Mouse (Mus musculus) cerebellum, adult 11 months (tissue): Measurements from ENCODE around the gene Slc6a17.

Experiments used
- DNase-seq: peaks from one replicate; pipeline ENCODE4 v3.0.0; 2022

The Slc6a17 gene

DNA sequence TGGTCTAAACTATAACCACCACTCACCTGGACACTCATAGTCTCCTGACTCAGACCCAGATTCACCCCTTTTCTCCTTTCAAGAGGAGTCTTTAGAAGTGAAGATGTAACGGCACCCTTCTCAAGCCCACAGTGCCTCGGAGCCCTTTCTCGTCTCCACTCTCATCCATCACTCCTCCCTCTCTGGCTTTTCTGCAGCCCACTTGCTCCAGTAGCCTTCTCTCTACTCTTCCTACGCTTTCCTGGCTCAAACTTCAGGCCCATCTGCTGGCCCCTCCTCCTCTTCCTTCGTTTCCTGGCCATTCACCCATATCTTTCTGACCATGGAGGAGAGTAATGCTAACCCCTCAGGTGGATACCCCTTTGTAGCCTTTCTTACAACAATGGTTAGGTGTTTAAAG lies 3.1 kb upstream of the Slc6a17 start:
- DNase-seq = no peak

GRCm38 (mm10) chr3:107516776-107517630 lies 815 bp downstream of the Slc6a17 start:
- peak; percentile 62 for DNase-seq

DNA sequence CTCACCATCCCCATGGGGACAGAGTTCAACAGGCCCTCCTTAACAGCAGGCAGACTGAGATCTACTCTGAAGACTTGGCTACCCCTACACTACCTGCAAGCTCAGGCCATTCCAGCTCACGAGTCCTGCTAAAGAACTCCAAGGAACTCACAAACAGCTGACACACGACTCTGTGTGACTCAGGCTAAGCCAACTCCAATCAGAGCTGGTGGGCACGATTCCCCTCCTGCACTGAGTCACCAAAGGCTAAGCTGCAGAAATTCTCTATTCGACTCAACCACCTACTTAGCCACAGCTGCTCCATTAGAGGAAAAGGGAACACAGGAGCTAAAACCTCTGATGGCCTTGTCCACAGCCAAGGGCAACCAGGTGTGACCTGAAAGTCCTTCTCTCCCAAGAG lies 1.8 kb downstream of the Slc6a17 start:
- no peak for DNase-seq

DNA sequence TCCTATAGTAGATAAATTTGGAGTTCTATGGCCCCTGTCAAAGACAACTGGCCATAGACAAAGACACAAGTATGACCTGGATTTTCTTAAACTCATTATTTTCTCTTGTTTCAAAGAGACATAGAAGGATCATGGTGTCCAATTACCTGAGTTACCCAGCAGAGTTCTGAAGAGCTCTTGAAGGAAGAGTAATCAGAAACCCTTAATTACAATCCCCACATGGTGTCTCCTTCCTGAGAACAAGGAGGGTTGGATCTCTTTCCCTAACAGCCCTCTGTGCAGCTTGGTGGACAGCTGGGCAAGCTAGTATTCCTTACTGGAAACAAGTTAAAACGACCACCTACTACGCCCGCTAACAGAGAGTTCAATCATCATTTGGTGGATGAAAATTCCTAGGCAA lies 6.4 kb downstream of the Slc6a17 start:
- DNase-seq = no peak

DNA sequence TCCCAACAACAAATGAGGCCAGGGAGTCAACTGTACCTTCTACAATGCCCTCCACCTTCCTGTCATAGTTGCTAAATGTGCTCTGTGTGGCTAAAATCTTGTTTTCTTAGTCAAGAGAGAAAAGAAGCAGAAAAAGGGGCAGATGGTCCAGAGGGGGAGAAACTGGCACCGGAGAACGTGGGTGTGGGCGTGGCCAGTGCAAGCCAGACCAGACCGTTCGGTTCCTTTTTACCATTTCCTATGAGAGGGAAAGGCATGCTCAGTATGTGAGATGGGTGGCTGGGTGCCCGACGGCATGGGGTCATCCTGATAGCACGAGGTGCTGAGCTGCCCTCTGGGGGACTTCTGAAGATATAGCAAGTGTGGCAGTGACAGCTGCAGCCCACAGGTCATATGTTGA lies 9.1 kb downstream of the Slc6a17 start:
- peak; percentile 52 for DNase-seq

GRCm38 (mm10) chr3:107507966-107508365 lies 9.9 kb downstream of the Slc6a17 start:
- DNase-seq = no peak

DNA sequence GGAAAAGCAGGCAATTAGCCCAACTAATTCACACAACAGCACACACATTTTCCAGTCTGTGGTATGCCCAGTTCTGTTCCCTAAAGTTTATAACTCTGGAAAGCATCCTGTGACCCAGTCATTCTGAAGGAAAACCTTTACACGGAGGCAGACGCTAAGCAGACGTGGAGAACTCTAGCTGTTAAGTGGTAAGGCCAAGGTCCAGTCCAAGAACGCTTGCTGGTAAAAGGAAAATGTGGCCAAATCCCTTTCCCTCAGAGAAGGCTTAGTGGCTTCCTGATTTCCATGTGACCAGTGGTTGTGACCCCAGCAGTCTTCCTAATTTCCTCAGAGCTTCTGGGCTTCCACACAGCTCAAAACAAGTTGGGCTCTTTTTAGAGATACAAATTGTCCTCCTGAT lies 11.3 kb downstream of the Slc6a17 start:
- no peak for DNase-seq

DNA sequence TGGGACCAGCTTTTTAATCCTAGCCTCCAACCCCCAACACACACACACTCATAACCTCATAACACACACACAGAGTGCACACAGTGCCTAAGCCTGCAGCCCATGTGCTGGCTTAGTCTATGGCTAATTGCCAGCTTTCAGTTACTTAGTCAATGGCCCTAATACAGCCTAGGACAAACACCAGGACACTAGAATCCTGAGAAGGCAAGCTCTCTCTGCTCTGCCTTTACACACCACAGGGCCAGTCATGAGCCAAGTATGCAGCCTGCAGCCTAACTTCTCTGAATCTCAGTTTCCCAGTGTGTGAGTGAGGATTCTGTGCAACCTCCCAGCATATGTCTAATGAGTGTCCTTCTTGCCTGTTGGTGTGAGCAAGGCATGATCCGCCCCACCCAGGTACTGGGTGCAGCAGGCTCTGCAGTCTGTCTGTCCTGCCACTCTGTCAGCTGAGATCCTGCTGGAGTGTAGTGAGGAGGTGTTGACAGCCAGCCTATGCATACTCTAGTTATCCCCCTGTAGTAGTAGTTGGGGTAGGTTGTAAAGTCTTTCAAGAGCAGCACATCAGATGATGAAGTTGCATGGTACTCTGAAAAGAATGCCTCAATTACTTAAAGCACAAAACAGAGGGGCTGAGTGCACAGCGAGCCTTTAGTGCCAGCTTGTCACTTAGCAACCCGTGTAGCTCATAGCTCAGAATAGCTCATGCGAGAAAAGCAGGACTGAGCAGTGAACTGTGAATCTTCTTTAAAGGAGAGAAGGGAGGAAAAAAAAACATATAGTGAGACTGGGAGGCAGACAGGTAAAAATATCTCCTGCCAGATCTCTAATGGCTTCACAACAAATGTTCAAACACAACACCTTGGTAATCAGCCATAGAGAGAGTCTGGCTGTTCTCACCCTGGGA lies 12.1 kb downstream of the Slc6a17 start:
- no peak for DNase-seq

DNA sequence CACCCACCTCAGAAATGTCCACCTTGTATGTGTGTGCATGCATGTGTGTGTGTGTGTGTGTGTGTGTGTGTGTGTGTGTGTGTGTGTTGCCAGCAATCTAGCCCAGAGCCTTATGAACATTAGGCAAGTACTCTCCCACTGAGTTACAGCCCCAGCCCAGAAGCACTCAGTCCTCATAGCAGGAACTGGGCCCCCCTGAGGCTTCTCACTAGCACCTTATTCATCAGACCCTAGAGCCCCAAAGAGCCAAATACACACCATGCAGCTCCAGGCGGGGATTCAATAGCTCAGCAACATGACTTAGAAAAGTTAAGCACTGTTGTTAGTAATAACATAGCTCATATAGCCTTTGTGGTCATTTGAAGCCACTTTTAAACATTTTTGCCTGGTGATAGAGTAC lies 13.3 kb downstream of the Slc6a17 start:
- DNase-seq = no peak

- no peak for DNase-seq
Observed at GRCm38 (mm10) chr3:107503716-107504115, 14.1 kb downstream of the Slc6a17 start.

DNA sequence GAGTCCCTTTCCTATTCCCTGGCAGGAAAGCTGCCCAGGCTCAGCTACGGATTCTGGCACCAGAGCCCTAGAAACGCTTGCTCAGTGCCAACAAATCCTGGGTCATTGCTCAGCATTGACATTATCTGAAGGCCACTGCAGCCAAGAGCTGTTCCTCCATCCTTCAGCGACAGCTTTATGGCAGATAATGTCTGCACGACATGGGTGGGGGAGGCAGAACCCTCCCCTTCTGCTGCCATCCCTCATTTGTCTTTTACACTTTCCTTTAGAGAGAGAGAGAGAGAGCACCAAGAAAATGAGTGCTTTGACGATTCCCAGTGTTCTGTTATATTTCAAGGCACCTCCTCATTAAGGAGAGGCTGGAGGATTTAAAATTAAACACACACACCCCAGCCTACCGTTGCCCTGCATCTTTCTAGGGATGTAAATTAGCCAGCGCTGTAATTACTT lies 16.1 kb downstream of the Slc6a17 start:
- peak; percentile 80 for DNase-seq

- DNase-seq = peak; percentile 80
Observed at GRCm38 (mm10) chr3:107500301-107500700, 17.5 kb downstream of the Slc6a17 start.

DNA sequence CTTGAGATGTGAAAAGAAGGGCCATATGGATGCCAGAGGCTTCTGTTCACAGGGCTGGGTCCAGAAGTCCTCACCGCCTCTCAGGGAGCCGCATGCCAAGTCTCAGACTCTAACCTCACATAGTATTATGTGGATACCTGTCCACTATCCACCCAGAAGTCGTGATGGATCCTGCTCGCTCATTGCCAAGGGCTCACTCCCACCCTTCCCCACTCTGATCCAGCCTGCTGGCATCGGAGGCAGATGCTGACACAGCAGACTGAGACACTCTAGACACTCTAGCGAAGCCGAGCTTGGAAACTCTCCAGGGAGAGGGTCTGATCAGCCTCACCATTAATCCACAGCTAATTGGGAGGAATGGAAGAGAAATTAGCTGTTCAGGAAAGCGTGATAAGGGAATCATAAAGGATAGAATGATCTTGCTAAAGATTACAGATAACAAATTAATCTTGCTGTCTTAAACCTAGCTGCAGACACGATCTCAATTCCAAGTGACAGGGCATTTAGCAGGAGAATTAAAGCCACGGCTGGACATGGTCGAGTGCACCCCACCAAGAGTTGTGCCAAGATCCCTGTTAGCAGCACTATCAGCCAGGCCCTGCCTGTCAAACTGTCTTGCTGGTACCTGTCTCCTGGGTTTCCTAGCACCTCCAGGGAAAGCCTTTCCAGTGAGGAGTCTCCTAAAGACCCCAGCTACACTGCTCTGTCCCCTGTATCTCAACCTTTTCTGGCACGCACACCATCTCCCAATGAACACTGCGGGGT lies 21.6 kb downstream of the Slc6a17 start:
- no peak for DNase-seq

DNA sequence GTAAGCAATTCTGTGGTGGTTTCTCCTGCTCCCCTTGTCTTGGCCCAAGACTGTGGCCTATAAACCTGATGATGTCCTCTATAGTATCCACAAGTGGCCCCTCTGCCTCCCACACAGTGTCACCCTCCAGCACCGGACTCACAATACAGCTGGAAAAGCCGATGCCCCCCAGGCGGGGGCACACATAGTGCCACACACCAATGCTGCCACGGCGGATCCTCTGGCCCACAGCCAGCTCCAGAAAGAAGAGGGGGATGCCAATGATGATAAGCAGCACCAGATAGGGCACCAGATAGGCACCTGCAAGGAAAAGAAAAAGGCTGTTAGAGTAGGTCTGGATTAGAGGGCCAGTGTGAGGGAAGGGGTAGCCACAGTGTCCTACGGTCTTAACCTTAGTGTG lies 22.3 kb downstream of the Slc6a17 start:
- no peak for DNase-seq

- DNase-seq = peak; percentile 65
Observed at GRCm38 (mm10) chr3:107491459-107491858, 26.4 kb downstream of the Slc6a17 start.

GRCm38 (mm10) chr3:107488637-107489036 lies 29.2 kb downstream of the Slc6a17 start:
- no peak for DNase-seq

DNA sequence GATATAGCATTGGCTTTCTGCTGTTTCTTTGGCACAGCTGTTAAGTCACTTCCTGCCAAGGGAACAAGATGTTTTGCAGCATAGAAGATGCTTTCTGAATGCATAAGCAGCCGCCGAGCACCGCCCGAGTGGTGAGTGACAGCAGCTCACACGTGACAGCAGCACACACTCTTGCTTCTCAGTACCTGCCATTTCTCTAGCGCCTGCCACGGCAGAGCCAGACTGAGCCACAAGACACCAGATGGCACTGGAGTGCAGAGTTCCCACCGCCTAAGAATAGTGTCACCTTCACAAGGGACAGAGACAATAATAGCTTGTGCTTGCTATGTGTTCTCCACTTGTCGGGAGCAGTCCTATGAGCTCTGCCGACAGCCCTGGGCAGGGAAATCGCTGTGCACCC lies 34.5 kb downstream of the Slc6a17 start:
- peak; percentile 79 for DNase-seq

GRCm38 (mm10) chr3:107480660-107481059 lies 37.2 kb downstream of the Slc6a17 start:
- DNase-seq = no peak

- DNase-seq = no peak
Observed at GRCm38 (mm10) chr3:107472198-107472597, 45.6 kb downstream of the Slc6a17 start.

GRCm38 (mm10) chr3:107469059-107469458 lies 48.8 kb downstream of the Slc6a17 start:
- no peak for DNase-seq

DNA sequence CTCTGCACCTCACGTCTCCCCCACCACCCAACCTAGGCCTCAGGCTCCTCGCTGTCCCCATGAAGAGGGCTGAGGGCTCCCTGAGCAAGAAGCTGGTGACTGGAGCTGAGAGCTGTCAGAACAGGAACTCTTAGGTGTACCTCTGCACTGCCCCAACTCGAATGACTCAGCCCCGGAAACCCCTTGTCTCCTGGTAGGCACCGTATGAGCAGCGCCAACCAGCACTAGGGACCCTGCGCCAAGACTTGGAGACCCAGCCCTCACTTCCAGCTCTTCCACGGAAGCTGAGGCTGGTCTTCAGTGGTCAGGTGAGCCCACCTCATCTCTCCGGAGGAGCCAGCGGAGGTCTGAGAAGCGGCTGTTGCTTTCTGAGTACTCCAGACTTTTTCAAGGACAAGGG lies 49.7 kb downstream of the Slc6a17 start:
- no peak for DNase-seq

DNA sequence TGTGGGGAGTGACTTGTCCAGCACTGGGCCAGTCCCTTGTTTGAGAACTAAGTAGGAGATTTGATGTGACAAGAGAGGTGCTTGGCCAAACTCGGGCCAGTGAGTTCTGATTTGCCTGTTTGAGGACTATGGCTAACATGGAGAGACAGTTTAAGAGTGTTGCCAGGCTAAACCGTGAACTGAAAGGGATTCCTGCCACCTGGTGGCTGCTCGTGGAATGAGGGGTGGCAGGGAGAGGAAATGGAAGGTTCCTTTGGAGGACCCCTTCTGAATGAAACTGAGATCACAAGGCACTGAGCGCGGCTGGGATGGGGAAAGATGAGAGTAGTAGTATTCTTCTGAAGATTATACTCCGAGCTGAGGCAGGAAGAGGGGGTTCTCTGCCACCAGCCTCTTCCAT lies 51.2 kb downstream of the Slc6a17 start:
- DNase-seq = peak; percentile 68

- DNase-seq = peak; percentile 78
Observed at GRCm38 (mm10) chr3:107462160-107462559, 55.7 kb downstream of the Slc6a17 start.
